Mouse (Mus musculus) testis, adult 2 months (tissue): ENCODE results near the gene Mepce. TPM values are rescaled to one million over a fixed set of nuclear protein-coding genes. Genes with fewer than 3 reads are reported as not detected.

ENCODE experiments used
- H3K27ac ChIP-seq: fragments of 200-500 bp; 2 replicates; pipeline ENCODE4 v1.5.1; 2012; ENCODE audit warnings: low read depth, low read length; ENCODE audit not compliant: control insufficient read depth, insufficient read depth
- H3K27me3 ChIP-seq: fragments of 200-500 bp; 2 replicates; pipeline ENCODE4 v1.6.1; 2012; ENCODE audit warnings: mild to moderate bottlenecking, low read length, moderate library complexity; ENCODE audit not compliant: control insufficient read depth, insufficient read depth
- H3K36me3 ChIP-seq: fragments of 200-500 bp; 2 replicates; pipeline ENCODE4 v1.6.1; 2012; ENCODE audit warnings: mild to moderate bottlenecking, low read length; ENCODE audit not compliant: control insufficient read depth, insufficient read depth
- H3K4me1 ChIP-seq: fragments of 200-500 bp; 2 replicates; pipeline ENCODE4 v1.6.1; 2012; ENCODE audit warnings: low read length; ENCODE audit not compliant: control insufficient read depth, insufficient read depth
- H3K4me3 ChIP-seq: fragments of 200-500 bp; 2 replicates; pipeline ENCODE4 v1.5.1; 2012; ENCODE audit warnings: low read depth, mild to moderate bottlenecking, low read length, moderate library complexity, mixed read lengths; ENCODE audit not compliant: control insufficient read depth
- CTCF ChIP-seq: fragments of 200-500 bp; IDR thresholded peaks from 2 replicates; pipeline ENCODE4 v1.5.1; 2012; ENCODE audit warnings: low read depth, mild to moderate bottlenecking, inconsistent platforms, low read length, moderate library complexity; ENCODE audit not compliant: control insufficient read depth, insufficient read depth, insufficient replicate concordance
- POLR2A ChIP-seq: fragments of 200-500 bp; IDR thresholded peaks from 2 replicates; pipeline ENCODE4 v1.6.1; 2012; ENCODE audit warnings: low read depth, mild to moderate bottlenecking, inconsistent platforms, low read length, moderate library complexity; ENCODE audit not compliant: control insufficient read depth
- polyA plus RNA-seq: library from polyadenylated mRNA; depleted of rRNA; stranded (reverse); fragments of >200 nt; gene quantifications from 2 replicates; pipeline ENCODE4 v1.2.3, GENCODE M21; 2012

Gene Mepce
- polyA plus RNA-seq, 1 experiment = 114 TPM

DNA sequence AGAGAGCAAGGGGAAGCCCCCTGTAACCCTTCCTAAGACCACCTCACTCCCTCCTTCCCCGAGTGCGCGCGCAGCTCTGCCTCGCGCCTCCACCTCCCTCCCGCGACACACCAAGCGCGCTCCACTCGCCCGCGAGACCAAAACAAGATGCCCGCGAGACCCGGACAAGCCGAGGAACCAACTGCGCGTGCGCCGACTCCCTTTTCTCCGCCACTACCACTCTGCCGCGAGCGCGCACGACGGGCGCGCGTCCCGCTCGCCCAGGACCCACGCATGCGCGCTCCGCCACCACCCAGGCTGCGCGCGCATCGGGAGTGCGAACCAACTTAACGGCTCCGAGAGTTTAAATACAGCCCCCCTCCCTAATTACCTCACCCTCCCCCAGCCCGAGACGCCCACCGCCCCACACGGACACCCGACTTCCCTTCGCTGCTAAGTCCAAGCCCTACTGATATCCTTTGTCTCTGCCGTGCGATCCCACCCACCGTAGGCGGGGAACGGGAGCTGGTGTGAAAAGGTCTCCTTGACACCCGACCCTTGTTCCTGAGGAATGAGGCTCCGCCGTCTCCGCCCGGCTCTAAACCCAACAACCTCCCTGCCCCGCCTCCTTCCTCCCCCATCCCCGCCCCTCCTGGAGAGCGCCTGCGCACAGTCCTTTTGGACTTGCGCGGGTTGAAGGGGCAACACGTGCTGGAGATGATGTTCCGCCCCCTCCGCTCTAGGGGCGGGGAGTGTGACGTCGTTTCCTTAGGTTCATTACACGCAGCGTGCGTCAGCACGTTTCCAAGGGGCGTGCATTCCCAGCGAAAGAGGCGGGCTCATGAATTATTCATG lies 1.1 kb downstream of the Mepce start:
- H3K4me3 ChIP-seq = peak overlapping the region; percentile 99
- peak overlapping the region; percentile 99 for H3K27ac ChIP-seq
- no peaks in the 10 kb centered on the region for H3K27me3 ChIP-seq
- TF ChIP-seq POLR2A = peak; percentile 98
- no peak; the same call in 1 of the 2 replicates for TF ChIP-seq CTCF
- no peaks in the 10 kb centered on the region; the same call in none of the 2 replicates for H3K36me3 ChIP-seq
- H3K4me1 ChIP-seq = peaks cover 12% of the 10 kb centered on the region

DNA sequence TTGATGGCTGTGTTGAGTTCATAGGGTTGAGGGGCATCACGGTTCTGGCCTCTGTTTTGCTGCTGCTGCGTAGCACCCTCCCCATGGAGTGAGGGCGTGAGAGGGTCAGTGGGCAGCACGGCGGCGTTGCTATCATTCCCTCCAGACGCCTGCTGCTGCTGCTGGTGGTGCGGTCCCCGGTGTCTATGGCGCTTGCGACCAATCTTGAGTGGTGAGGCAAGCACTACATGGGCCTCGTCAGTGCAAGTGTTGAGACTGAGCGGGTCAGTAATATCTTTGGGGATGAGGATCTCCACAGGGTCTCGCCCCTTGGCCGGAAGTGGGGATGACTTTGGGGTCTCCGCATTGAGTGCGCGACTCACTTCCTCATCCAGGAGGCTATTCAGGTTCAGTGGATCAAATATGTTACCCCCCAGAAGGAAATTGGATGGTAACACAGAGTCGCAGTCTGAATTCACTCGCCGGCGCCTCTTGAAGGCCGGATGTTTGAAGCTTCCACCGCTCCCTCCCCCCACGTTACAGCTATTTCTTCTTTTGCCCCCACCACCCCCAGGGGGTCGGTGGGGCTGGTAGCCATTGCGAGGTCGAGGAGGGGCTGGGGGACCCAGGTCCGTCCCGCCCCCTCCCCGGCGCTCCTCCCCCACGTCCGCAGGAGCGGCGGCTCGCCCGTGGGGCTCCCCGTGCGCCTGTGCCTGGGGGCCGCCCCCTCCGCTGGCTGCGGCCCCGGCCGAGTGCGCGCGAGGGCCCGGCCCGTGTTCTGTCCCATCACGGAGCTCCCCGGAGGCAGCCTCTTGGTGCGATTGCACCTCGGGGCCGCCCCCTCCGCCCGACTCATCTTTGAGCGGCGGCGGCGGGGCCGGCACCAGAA lies 2.1 kb downstream of the Mepce start:
- 0 out of 2 replicates have a peak, but pooled peaks have one; percentile 27 for TF ChIP-seq POLR2A
- no peak for TF ChIP-seq CTCF

DNA sequence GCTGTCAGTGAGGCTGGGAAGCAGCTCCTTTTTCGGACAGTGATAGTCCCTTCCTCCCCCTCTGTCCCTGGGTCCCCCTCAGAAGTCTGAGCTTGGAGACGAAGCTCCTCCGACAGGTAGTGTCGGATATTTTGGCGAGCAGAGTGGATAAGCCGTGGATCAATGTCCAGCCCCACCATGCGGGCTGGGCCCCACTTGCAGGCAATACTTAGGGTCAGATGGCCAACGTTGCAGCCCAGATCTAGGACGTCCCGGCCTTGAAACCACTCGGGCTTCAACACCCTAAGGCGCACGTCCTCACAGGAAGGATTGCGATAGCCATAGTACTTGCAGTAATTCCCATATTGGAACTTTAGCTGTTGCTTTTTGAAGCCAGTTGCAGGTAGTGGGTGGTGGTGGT lies 2.9 kb downstream of the Mepce start:
- H3K27me3 ChIP-seq = no peaks in the 10 kb centered on the region
- peaks cover 14% of the 10 kb centered on the region for H3K4me1 ChIP-seq
- no peak overlapping the region for H3K27ac ChIP-seq
- TF ChIP-seq POLR2A (no peak), CTCF (no peak)
- peak overlapping the region; percentile 99 for H3K4me3 ChIP-seq
- no peaks in the 10 kb centered on the region; the same call in none of the 2 replicates for H3K36me3 ChIP-seq

More for the DNA sequence above, 2.1 kb downstream of the Mepce start:
- peaks cover 12% of the 10 kb centered on the region for H3K4me1 ChIP-seq
- no peaks in the 10 kb centered on the region; the same call in none of the 2 replicates for H3K36me3 ChIP-seq
- H3K27me3 ChIP-seq = no peaks in the 10 kb centered on the region
- peak overlapping the region; percentile 99 for H3K4me3 ChIP-seq
- peak overlapping the region; percentile 99 for H3K27ac ChIP-seq

DNA sequence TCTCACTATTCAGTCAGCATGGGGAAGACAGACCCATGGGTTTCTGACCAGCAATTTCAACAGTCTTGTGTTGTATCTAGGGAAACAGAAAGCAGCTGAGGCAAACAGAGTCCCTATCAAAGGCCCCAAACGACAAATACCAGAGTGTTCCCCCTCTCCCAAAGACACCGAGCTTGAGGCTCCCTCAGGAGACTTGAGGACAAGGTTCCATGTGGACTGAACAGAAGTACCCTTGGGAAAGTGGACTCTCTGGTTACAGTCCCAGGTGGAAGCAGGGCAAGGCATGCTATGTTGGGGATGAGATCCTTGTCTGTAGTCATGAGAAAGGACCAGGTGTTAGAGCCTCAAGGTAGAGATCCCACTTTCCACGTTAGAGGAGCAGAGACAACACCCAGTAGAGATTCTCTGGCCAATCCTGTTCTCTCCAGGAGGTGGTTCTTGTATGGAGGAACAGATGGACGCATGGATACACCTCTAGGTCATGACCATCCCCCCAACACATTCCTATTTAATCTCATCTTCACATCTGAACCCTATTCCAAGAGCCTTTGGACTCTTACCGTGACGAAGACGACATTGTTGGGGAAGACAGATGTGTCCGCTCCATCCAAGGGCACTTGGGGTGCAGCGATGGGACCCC lies 3.4 kb downstream of the Mepce start:
- H3K4me1 ChIP-seq = peaks cover 17% of the 10 kb centered on the region
- no peaks in the 10 kb centered on the region; the same call in none of the 2 replicates for H3K36me3 ChIP-seq
- no peak overlapping the region for H3K27ac ChIP-seq
- H3K4me3 ChIP-seq = peak overlapping the region; percentile 99
- TF ChIP-seq POLR2A (no peak), CTCF (no peak)
- no peaks in the 10 kb centered on the region for H3K27me3 ChIP-seq

DNA sequence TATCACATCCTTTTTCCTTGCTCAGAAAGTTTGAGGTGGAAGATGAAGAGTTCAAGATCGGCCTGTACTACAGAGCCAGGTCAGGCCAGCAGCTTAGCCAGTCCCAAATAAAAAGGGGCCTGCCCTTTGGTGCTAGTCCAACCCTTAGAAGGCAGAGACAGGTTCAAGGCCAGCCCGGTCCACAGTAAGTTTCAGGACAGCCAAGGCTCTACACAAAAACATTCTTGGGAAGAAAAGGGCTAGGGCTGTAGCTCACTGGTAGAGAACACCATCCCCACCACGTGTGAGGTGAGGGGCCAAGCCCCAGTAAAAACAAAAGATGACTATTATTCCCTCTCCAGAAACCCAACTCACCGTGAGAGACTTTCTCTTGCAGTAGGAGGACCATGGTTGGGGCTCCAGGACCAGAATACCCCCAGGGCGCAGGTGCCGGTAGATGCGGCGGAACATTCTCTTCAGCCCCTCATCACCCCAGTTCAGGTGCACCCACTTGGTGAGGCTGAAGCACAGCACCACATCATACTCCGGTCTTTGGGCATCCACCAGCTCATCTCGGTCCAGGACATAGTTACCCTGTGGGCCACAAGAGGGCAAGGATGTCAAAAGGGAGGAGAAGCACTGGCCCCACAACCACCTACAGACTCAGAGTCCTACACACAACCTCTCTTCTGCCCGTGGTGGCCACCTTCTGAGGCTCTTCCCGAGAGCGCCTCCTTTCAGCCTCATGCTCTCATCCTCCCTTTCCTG lies 4.5 kb downstream of the Mepce start:
- TF ChIP-seq CTCF = no peak
- TF ChIP-seq POLR2A = peak; percentile 45; the same call in 1 of the 2 replicates
- no peaks in the 10 kb centered on the region for H3K27me3 ChIP-seq
- no peaks in the 10 kb centered on the region; the same call in none of the 2 replicates for H3K36me3 ChIP-seq
- H3K4me1 ChIP-seq = peaks cover 17% of the 10 kb centered on the region
- H3K27ac ChIP-seq = no peak overlapping the region
- no peak overlapping the region for H3K4me3 ChIP-seq

DNA sequence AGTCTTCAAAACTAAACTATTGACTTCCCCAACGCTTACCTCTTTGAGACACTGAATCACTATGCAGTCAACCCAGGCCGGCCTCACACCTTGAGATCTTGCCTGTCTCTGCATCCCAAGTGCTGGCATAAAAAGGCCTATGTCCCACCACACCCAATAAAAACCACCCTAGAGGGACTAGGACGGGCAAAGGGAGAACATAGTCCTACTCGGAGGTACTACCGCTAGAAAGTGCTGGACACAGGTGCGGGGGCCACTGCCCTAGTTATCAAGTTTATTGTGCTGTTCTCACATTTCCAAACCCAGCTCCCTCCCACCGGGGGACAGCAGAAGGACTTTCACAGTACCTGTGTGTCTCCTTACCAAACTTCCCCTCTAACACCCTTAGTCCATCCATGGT lies 5.8 kb downstream of the Mepce start:
- no peak overlapping the region for H3K27ac ChIP-seq
- no peaks in the 10 kb centered on the region; the same call in none of the 2 replicates for H3K36me3 ChIP-seq
- H3K4me1 ChIP-seq = peaks cover 15% of the 10 kb centered on the region
- TF ChIP-seq CTCF (no peak), POLR2A (no peak)
- no peaks in the 10 kb centered on the region for H3K27me3 ChIP-seq
- H3K4me3 ChIP-seq = no peak overlapping the region
